Mouse (Mus musculus) forebrain, embryonic 11.5 days (tissue): ENCODE measurements at regions not wholly inside any gene's neighbourhood (a gene's known extent, or its start where the extent isn't known, plus 50 kb on each side); places are given as distances from the start of the nearest gene placed in this dataset.

Experiments used
- ATAC-seq: fragments of 200-750 bp; cut with Nextera tagmentation; replicated peaks from 2 replicates; pipeline ENCODE4 v1.8.0; 2017; ENCODE audit warnings: moderate TSS enrichment; ENCODE audit not compliant: low FRiP score
- DNase-seq: peaks from one replicate; pipeline ENCODE4 v3.0.0-alpha.2; 2017; ENCODE audit warnings: low spot score
- H3K27ac ChIP-seq: fragments of 300-500 bp; sonication (generic); 2 replicates; pipeline ENCODE4 v1.5.1; 2014; ENCODE audit warnings: low read depth, low read length
- H3K27me3 ChIP-seq: fragments of 300-500 bp; sonication (generic); 2 replicates; pipeline ENCODE4 v1.6.1; 2014; ENCODE audit warnings: mild to moderate bottlenecking, low read length, mixed read lengths; ENCODE audit not compliant: control insufficient read depth, insufficient read depth
- H3K36me3 ChIP-seq: fragments of 300-500 bp; sonication (generic); 2 replicates; pipeline ENCODE4 v1.6.1; 2014; ENCODE audit warnings: mild to moderate bottlenecking, low read length, moderate library complexity, mixed read lengths; ENCODE audit not compliant: control insufficient read depth, insufficient read depth
- H3K4me1 ChIP-seq: fragments of 300-500 bp; sonication (generic); replicated peaks from 2 replicates; pipeline ENCODE4 v1.6.1; 2014; ENCODE audit warnings: low read length, mixed read lengths; ENCODE audit not compliant: control insufficient read depth, insufficient read depth
- H3K4me2 ChIP-seq: fragments of 300-500 bp; sonication (generic); 2 replicates; pipeline ENCODE4 v1.6.1; 2014; ENCODE audit warnings: low read depth, mild to moderate bottlenecking, low read length, moderate library complexity, mixed read lengths; ENCODE audit not compliant: severe bottlenecking
- H3K4me3 ChIP-seq: fragments of 300-500 bp; sonication (generic); 2 replicates; pipeline ENCODE4 v1.5.1; 2014; ENCODE audit warnings: low read depth, low read length
- H3K9ac ChIP-seq: fragments of 300-500 bp; sonication (generic); 2 replicates; pipeline ENCODE4 v1.6.1; 2014; ENCODE audit warnings: low read length
- H3K9me3 ChIP-seq: fragments of 300-500 bp; sonication (generic); 2 replicates; pipeline ENCODE4 v1.6.1; 2016; ENCODE audit warnings: low read length, mixed read lengths; ENCODE audit not compliant: control insufficient read depth
- WGBS: fragments of 180-500 bp; shearing (Covaris S2); extraction: QIAGEN DNeasy Blood & Tissue Kit; methylation state at CpG from one replicate; pipeline ENCODE4 v1.1.7; 2014; 5-methylcytosine and 5-hydroxymethylcytosine counted together

DNA sequence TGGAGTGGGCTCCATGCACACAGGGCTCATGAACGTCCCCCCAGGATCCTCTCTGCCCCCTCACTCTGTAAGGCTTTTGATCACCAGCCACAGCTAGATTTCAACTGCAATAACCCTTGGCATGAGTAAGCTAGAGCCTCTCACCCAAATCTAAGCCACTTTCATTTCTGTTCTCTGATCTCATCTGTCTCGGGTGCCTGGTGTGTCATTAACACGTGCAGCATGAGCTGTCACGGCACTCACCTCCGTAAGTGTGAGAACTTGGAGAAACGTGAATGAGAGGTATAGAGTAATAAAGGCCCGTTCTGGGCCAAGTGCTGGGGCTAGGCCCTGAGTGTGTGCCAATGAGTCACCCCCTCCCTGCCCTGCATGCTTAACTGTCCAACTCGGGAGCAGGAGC lies 131.8 kb upstream of the Ngf start:
- Histone ChIP-seq H3K4me2 (no peak overlapping the region), H3K4me3 (no peak overlapping the region), H3K36me3 (no peaks in the 10 kb centered on the region), H3K9me3 (no peaks in the 10 kb centered on the region), H3K9ac (no peak overlapping the region), H3K27me3 (no peaks in the 10 kb centered on the region), H3K27ac (no peak overlapping the region), H3K4me1 (no peaks in the 10 kb centered on the region)
- WGBS = 83% methylated on average over 8 of the region's 8 CpGs
- ATAC-seq (no peak), DNase-seq (no peak)

DNA sequence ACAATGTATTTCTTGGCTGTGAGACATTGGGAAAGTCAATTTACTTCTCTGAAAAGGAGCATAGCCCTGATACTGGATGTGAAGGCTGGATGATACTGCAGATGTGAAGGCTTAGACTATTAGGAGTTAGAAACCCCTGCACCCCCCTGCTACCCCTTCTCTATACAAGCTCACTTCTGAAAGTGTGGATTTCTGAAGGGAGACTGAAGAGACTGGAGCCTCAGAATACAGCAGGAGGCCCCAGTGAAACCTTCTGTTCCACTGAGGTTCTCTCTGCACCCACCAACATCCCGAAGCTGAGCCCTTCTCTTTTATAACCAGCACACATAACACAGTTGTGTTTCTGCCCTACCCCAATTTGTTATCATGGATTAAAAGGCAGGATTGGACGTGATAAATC lies 131.7 kb upstream of the Vangl1 start:
- H3K36me3 ChIP-seq = no peaks in the 10 kb centered on the region
- no peaks in the 10 kb centered on the region for H3K27me3 ChIP-seq
- H3K9me3 ChIP-seq = no peaks in the 10 kb centered on the region
- H3K4me2 ChIP-seq = no peak overlapping the region
- no peak for ATAC-seq
- 79% methylated on average over 2 of the region's 2 CpGs for WGBS
- no peak overlapping the region for H3K27ac ChIP-seq
- no peak overlapping the region for H3K4me3 ChIP-seq
- no peak for DNase-seq
- H3K4me1 ChIP-seq = no peaks in the 10 kb centered on the region
- H3K9ac ChIP-seq = no peak overlapping the region

DNA sequence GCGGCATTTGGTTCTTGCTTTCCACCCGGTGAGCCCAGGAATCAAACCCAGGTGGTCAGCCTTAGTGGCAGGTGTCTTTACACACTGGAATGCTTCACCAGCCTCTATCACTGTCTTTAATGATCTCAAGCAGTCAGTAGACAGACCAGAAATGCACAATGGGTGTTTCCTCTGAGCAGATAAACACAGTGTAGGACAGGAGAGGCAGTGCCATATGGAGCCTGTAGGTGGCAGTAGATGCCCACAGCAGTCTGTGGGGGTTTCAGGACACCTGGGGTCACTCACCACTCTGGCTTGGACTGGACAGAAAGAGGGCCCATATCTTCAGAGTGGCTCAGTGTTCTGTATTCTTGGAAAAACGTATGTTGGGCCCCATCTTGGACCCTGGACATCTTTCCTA lies 130.7 kb upstream of the Vangl1 start:
- H3K4me3 ChIP-seq = no peak overlapping the region
- H3K27ac ChIP-seq = no peak overlapping the region
- H3K4me2 ChIP-seq = no peak overlapping the region
- H3K4me1 ChIP-seq = no peaks in the 10 kb centered on the region
- H3K27me3 ChIP-seq = no peaks in the 10 kb centered on the region
- ATAC-seq = no peak
- peak; percentile 67 for DNase-seq
- H3K9me3 ChIP-seq = no peaks in the 10 kb centered on the region
- H3K36me3 ChIP-seq = no peaks in the 10 kb centered on the region
- no peak overlapping the region for H3K9ac ChIP-seq
- 79% methylated on average over 3 of the region's 3 CpGs for WGBS

DNA sequence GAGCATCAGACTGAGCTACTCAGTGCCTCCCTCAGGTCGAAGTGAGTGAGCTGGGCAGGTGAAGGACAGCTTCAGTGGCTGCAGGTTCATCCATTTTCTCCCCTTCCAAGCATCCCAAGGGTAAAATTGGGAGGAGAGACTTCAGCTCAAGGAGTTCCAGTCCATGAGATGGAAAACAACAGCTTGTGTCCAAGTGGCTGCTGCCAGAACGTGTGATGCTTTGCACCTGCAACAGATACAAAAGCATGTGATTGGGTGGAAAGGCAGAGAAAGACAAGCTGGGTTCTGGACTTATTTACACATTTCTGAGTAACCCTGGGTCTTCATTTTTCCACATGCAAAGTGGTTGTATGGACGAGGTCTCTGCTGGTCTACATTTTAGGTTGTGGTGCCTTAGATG lies 127.7 kb upstream of the Vangl1 start:
- ATAC-seq = no peak
- H3K27ac ChIP-seq = no peak overlapping the region
- H3K4me3 ChIP-seq = no peak overlapping the region
- no peaks in the 10 kb centered on the region for H3K27me3 ChIP-seq
- no peaks in the 10 kb centered on the region for H3K9me3 ChIP-seq
- 80% methylated on average over 3 of the region's 3 CpGs for WGBS
- H3K36me3 ChIP-seq = no peaks in the 10 kb centered on the region
- no peak overlapping the region for H3K4me2 ChIP-seq
- H3K4me1 ChIP-seq = no peaks in the 10 kb centered on the region
- no peak for DNase-seq
- H3K9ac ChIP-seq = no peak overlapping the region

DNA sequence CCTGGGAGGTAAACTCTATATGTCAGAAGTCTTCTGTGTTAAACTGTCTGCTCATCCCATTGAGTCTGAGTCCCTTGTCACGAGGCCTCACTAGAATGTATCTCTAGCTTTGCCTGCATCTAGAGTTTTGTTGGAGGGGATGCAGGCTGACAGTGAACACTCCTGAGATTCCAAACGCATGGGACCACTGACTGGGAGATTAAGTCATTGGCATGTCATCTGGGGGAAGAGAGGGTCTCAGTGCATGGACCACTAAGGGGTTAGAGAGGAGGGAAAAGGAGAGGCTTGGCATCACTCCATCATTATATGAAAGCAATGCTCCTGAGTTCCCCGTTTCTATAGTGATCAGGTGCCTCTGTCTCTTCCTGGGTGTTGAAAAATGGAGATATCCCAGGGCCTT lies 114.8 kb upstream of the Vangl1 start:
- WGBS = 79% methylated on average over 3 of the region's 3 CpGs
- Histone ChIP-seq H3K4me3 (no peak overlapping the region), H3K9me3 (no peaks in the 10 kb centered on the region), H3K4me2 (no peak overlapping the region), H3K27ac (no peak overlapping the region), H3K36me3 (no peaks in the 10 kb centered on the region), H3K4me1 (no peaks in the 10 kb centered on the region), H3K9ac (no peak overlapping the region), H3K27me3 (no peaks in the 10 kb centered on the region)
- ATAC-seq = no peak
- no peak for DNase-seq

DNA sequence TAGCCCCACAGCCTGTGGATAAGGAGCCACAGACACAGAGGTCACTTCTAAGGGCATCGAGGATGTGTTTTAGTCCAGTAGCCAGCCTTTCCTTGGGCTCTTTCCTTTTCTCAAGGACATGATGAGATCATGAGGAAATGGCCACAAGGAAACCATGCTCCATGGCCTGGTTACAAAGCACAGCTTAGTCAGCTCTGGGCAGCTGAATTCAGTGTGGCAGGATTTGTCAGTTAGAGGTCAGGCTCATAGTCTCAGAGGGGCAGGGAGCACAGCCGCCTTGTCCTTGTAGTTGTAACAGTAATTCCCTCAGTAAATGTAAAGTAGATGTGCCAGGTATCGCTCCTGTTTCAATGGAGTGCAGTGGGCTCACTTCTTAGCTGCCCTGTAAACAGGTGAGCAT lies 111.7 kb upstream of the Vangl1 start:
- Histone ChIP-seq H3K9me3 (no peaks in the 10 kb centered on the region), H3K36me3 (no peaks in the 10 kb centered on the region), H3K4me2 (no peak overlapping the region), H3K27ac (no peak overlapping the region), H3K4me3 (no peak overlapping the region), H3K27me3 (no peaks in the 10 kb centered on the region), H3K9ac (no peak overlapping the region), H3K4me1 (no peaks in the 10 kb centered on the region)
- no peak for DNase-seq
- WGBS = 78% methylated on average over 3 of the region's 3 CpGs
- ATAC-seq = no peak

DNA sequence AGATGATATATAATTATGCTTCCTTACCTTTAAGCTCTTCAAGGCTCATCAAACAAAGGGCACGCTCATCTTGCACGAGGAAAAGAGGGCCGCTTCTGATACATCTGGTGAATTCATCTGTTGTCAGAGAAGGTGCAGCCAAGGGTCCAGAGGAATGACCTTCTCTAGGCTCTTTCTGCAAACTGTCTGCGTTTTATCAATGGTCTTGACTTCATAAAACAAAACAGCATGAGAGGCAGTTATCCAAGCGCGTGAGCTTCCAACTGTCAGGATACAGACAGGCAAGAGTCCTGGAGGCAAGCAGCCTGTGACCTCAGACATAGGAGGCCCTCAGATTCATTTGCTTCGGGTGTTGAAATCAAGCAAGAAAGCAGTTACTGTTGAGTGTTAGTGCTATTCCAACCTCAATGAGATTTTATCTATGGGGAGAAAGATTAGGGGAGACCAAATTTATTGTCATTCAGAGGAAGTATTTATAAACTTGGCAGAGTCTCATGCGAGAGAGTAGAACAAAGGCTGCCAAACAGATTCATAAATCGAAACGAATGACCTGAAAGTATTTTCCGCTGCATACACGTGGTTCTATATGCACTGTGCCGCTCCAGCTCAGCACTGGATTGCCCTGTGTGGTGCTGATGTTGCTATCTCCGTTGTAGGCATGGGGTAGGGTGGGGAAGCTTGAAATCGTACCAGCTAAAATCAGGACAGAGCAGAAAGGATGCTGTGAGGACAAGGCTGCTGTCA lies 107.2 kb upstream of the Vangl1 start:
- Histone ChIP-seq H3K4me2 (no peak overlapping the region), H3K27me3 (no peaks in the 10 kb centered on the region), H3K9ac (no peak overlapping the region), H3K4me1 (no peaks in the 10 kb centered on the region), H3K4me3 (no peak overlapping the region), H3K9me3 (no peaks in the 10 kb centered on the region), H3K36me3 (no peaks in the 10 kb centered on the region), H3K27ac (no peak overlapping the region)
- ATAC-seq = no peak
- WGBS = 87% methylated on average over 15 of the region's 15 CpGs
- no peak for DNase-seq

DNA sequence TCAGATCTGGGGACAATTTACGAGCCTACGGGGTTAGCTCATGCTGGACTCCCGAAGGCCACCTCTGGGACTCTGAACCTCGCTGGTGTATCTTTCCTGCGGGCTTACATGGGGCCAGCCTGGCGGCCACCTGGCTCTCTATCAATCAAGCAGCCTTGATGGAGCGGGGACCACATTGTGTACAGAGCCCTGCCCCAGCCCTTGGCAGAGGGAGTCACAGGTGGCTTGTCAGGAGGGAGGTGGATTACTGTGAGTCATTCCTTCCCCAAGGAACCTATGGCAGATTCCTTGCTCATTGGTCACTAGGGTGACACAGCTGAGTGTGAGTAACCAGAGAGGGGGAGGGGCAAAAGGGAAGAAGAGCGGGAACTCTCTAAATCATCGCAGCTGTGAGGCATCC lies 105.8 kb upstream of the Vangl1 start:
- WGBS = 86% methylated on average over 9 of the region's 9 CpGs
- Histone ChIP-seq H3K4me3 (no peak overlapping the region), H3K4me1 (no peaks in the 10 kb centered on the region), H3K9me3 (no peaks in the 10 kb centered on the region), H3K4me2 (no peak overlapping the region), H3K27ac (no peak overlapping the region), H3K27me3 (no peaks in the 10 kb centered on the region), H3K36me3 (no peaks in the 10 kb centered on the region), H3K9ac (no peak overlapping the region)
- ATAC-seq (no peak), DNase-seq (no peak)

DNA sequence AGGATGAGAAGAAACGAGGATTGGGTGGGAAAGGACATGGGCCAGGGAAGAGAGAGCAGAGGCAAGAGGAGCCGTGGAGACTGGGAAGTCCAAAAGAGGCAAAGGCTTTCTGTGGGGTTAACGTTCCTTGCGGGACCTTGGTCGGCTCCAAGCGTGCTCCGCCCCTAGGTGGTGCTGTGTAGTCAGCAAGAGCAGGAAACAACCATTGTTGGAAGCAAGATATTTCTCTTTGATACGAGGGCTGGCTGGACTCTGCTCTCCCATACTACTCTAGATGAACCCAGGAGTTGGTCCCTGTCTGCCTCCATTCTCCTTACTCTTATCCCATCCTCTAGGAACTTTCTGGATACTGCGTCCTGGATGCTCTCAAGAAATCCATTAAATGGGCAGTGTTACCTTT lies 105.3 kb upstream of the Vangl1 start:
- H3K36me3 ChIP-seq = no peaks in the 10 kb centered on the region
- H3K27me3 ChIP-seq = no peaks in the 10 kb centered on the region
- WGBS = 27% methylated on average over 9 of the region's 9 CpGs
- no peak overlapping the region for H3K9ac ChIP-seq
- no peak overlapping the region for H3K4me2 ChIP-seq
- ATAC-seq (0 out of 2 replicates have a peak, but pooled peaks have one; percentile 44), DNase-seq (peak; percentile 79)
- no peak overlapping the region for H3K4me3 ChIP-seq
- no peak overlapping the region for H3K27ac ChIP-seq
- H3K4me1 ChIP-seq = no peaks in the 10 kb centered on the region
- H3K9me3 ChIP-seq = no peaks in the 10 kb centered on the region
